Mouse (Mus musculus) CD4-positive, CD25-positive, alpha-beta regulatory T cell (primary cell): Measurements from ENCODE around the gene Slc25a41. TPM values are rescaled to one million over a fixed set of nuclear protein-coding genes. Genes with fewer than 3 reads are reported as not detected.

Experiments used
- polyA plus RNA-seq: library from polyadenylated mRNA; unstranded; fragments of 100-300 nt; shearing (Covaris generic); gene quantifications from one replicate; pipeline ENCODE4 v1.2.1, GENCODE M21; 2017

Slc25a41 gene
- not detected for polyA plus RNA-seq

GRCm38 (mm10) chr17:57041554-57041953 lies at the start of gene Slc25a41:
TSS of gene Slc25a41 (minus strand) at chr17:57041654.

DNA sequence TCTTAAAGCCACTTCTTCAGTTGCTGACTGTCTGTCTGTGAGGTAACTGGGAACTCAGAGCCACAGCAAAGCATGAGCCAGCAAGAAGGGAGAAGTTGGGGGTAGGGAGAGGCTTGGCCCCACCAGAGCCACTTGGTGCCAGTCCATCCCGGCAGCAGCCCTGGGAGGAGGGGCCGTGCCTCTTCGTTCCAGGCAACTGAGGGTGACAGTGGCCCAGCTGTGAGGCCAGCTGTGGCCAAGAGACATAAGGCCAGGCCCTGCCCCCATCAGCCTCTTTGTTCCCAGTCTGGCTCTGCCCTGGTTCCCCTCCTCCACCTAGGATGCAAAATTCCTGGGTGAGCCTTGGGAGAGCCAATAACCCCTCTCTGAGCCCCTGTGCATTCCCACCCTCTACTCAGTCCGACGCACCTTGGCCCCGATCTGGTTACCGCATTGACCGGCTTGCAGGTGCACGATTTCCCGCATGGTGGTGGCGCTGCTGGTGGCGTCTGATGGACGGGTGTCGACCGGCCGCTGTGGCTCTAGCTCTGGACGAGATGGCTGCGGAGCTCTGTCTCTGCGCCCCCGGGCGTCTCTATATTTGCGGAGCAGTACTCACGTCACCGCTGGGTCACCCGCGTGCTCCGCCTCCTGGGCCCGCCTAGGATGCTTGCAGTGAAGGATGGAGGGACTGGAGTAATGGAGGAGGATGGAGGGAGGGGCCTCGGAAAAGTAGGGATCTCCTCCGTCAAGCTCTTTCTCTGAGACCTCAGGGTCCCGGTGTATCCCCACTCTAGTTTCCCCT lies 45.8 kb upstream of the Slc25a41 start, which contains the start of gene Tubb4a:
Tubb4a (minus strand) TSS at position 734 of the 784 bp plus-strand sequence.

DNA sequence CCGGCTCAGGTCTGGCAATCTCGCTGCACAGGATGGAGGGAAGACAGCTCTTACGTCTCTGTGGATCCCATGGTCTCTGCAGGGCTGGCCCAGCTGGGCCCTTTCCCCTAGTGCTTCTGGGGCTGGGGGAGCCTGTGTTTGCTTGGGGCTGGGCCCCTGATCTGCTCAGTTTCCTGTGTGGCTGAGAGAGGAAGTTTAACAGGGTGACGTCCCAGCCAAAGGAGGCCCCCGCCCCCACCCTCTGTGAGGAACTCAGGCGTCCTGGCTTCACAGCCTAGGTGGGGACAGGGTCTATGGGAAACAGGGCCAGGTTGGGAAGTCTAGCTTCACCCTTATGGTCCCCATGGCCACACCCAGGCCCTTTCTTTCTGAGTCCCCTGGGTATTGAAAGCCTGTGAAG lies 36.9 kb upstream of the Slc25a41 start, which contains the start of gene Dennd1c:
Dennd1c (minus strand) TSS at position 179 of the 400 bp plus-strand sequence.

DNA sequence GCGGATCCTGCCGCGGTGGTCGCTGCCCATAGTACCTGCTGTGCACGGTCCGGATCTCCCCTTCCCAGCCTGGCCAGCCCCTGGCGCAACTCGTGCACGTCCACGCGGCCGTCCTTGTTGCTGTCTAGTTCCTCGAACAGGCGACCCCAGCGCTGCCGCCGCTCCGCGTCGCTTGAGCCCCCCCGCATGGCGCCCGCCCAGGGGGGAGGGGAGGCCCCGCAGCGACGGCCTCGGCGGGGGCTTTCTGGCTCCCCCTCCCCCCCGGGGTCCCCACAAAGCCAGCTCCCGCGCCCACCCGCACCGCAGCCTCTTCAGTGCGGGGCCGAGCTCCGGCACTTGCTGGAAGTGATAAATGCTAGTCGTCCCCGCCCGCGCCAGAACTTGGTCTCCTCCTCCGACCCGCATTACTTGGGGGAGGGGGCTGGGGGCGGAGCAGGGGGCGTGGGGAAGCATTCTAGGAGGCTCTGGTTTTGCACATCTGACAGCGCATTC lies 18.1 kb upstream of the Slc25a41 start, which contains the start of gene Slc25a23:
Slc25a23 (minus strand) TSS at position 378 of the 492 bp plus-strand sequence.

GRCm38 (mm10) chr17:57058891-57059485 lies 17.5 kb upstream of the Slc25a41 start, which contains the start of gene Crb3:
TSS of gene Crb3 (plus strand) at chr17:57059105.

GRCm38 (mm10) chr17:57030931-57031660 lies 10.4 kb downstream of the Slc25a41 start, which contains the start of gene Khsrp:
TSS of gene Khsrp (minus strand) at chr17:57031522.

DNA sequence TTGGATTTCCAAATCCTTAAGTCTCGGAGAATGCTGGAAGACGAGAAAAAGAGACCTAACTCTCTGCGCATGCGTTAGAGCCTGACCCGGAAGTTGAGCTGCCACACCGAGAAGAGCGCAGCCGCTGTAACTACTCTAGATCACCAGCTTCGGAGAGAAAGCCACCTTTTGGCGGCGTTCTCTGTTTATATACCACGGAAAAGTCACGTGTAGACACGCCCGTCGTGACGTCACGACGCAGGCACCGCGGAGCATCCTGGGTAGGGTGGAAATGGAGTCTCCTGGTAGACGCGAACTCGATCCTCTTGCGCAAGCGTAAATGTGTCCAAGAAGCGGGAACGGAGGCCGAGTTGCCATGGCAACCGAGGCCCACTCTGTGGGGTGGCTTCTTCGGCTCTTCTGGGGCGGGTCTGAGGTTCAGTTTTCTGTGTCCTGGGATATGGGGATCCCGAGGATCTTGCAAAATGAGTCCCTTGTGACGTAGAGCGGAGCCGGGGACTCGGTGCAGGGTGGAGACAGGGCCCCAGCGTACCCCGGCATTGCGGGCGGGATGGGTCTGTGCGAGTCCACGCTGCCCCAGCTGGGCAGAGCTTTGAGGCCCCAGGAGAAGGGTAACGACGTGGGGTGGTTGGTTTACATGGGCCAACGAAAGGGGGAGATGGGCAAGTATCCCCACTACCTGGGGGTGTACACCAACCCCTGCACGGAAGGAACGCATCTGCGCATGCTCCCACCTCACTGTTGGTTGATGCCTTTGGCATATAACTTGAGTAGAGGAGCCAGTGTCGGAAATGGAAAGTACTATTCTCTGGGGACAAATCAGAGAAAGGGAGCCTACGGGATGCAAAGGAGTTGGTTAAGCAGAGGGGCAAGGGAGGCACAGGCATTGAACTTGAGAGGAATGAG lies 30.0 kb downstream of the Slc25a41 start, which contains the start of the genes Gtf2f1 and Gm17949:
Gtf2f1 (minus strand) TSS at position 53 of the 906 bp plus-strand sequence.
Gm17949 (plus strand) TSS at position 234 of the 906 bp plus-strand sequence.

GRCm38 (mm10) chr17:56999968-57000609 lies 41.4 kb downstream of the Slc25a41 start, which contains the start of gene Pspn:
TSS of gene Pspn (minus strand) at chr17:57000018.

DNA sequence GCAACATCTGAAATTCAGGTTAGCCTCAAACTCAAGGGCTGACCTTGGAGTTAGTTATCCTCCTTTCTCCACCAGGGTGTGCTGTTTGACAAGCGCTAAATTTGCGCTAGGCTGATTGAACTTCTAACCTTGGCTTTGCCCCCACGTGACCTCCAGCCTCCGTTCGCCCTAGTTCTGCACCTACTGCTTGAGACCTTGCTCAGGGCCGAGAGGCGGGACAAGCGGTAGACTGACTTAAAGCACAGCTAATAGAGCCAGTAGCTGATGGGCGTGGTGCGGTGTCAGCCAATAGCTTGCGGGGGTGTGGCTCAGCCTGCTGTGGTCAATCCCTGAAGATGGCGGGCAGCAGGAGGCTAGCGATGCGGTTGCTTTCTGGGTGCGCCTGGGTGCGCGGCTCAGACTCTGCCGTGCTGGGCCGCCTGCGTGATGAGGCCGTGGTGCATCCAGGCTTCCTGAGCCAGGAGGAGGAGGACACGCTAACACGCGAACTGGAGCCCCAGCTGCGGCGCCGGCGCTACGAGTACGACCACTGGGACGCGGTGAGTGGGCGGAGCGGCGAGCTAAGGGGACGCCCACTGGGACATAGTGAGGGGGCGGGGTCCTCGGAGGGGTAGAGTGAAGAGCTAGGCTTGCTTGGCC lies 44.3 kb downstream of the Slc25a41 start, which contains the start of gene Alkbh7:
Alkbh7 (plus strand) TSS at position 311 of the 639 bp plus-strand sequence.

DNA sequence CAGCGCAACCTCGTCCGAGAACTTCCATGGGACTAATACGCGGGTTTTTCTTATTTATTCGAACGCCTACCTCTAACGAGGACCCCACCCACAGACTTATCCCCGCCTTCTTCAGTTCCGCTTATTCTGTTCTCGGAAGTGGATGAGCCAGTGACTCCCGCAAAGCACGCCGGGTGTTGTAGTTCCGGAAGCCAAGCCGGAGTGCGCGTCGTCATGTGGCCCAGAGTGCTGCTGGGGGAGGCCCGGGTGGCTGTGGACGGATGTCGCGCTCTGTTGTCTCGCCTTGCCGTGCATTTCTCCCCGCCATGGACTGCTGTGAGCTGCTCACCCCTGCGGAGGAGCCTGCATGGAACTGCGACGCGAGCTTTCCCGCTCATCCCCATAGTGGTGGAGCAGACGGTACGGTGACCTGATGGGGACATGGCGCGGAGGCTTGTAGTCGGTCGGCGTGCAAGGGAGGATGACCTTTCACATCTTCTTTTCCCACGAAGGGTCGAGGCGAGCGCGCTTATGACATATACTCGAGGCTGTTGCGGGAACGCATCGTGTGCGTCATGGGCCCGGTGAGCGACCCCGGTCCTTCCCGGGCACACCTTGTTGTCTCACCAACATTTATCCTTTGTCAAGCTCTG lies 51.2 kb downstream of the Slc25a41 start, which contains the start of gene Clpp:
Clpp (plus strand) TSS at position 191 of the 632 bp plus-strand sequence.

Other genes starting within 250 kb of the Slc25a41 start
- gene Rfx2, start 210.6 kb downstream of the Slc25a41 start, polyA plus RNA-seq, result 1.4 TPM
- not detected for gene Acsbg2, start 167.2 kb downstream of the Slc25a41 start, polyA plus RNA-seq
- gene 1700061G19Rik, start 166.2 kb downstream of the Slc25a41 start, polyA plus RNA-seq, result 0.24 TPM
- 42.0 TPM for gene Mllt1, start 106.2 kb downstream of the Slc25a41 start, polyA plus RNA-seq
- gene Acer1, start 59.5 kb downstream of the Slc25a41 start, polyA plus RNA-seq, result not detected
- gene Clpp, start 51.3 kb downstream of the Slc25a41 start, polyA plus RNA-seq, result 76.9 TPM
- 34.2 TPM for gene Alkbh7, start 44.3 kb downstream of the Slc25a41 start, polyA plus RNA-seq
- gene Pspn, start 41.6 kb downstream of the Slc25a41 start, polyA plus RNA-seq, result 1.6 TPM
- gene Gtf2f1, start 30.4 kb downstream of the Slc25a41 start, polyA plus RNA-seq, result 90.6 TPM
- gene Gm17949, start 30.2 kb downstream of the Slc25a41 start, polyA plus RNA-seq, result 0.61 TPM
- 56.0 TPM for gene Khsrp, start 10.1 kb downstream of the Slc25a41 start, polyA plus RNA-seq
- 1.1 TPM for gene Crb3, start 17.5 kb upstream of the Slc25a41 start, polyA plus RNA-seq
- 7.9 TPM for gene Slc25a23, start 18.2 kb upstream of the Slc25a41 start, polyA plus RNA-seq
- gene Dennd1c, start 36.9 kb upstream of the Slc25a41 start, polyA plus RNA-seq, result 288 TPM
- gene Tubb4a, start 46.1 kb upstream of the Slc25a41 start, polyA plus RNA-seq, result 1.8 TPM
- 4.1 TPM for gene Tnfsf9, start 63.7 kb upstream of the Slc25a41 start, polyA plus RNA-seq
- gene Cd70, start 108.1 kb upstream of the Slc25a41 start, polyA plus RNA-seq, result 0.72 TPM
- 3.4 TPM for gene Tnfsf14, start 152.5 kb upstream of the Slc25a41 start, polyA plus RNA-seq
- gene C3, start 186.5 kb upstream of the Slc25a41 start, polyA plus RNA-seq, result 0.56 TPM
- 82.5 TPM for gene Gpr108, start 206.8 kb upstream of the Slc25a41 start, polyA plus RNA-seq
- 4.9 TPM for gene Trip10, start 207.8 kb upstream of the Slc25a41 start, polyA plus RNA-seq
- gene Vav1, start 237.4 kb upstream of the Slc25a41 start, polyA plus RNA-seq, result 217 TPM